Mouse (Mus musculus) liver, embryonic 14.5 days (tissue): ENCODE results near the gene Disc1. TPM values are rescaled to one million over a fixed set of nuclear protein-coding genes. Genes with fewer than 3 reads are reported as not detected.

ENCODE experiments used
- ATAC-seq: fragments of 200-750 bp; cut with Nextera tagmentation; 2 replicates; pipeline ENCODE4 v1.8.0; 2017; ENCODE audit warnings: moderate number of reproducible peaks, mild to moderate bottlenecking, moderate library complexity; ENCODE audit not compliant: insufficient read depth
- DNase-seq, 3 experiments: peaks; one replicate each; pipeline ENCODE4 v3.0.0-alpha.2; 2012 to 2013; ENCODE audit warnings: low read depth in 3 of 3, low spot score in 3 of 3
- H3K27ac ChIP-seq: fragments of 300-500 bp; sonication (generic); 2 replicates; pipeline ENCODE4 v1.5.1; 2014; ENCODE audit warnings: moderate library complexity, mild to moderate bottlenecking, control low read depth, inconsistent platforms
- H3K27me3 ChIP-seq: fragments of 300-500 bp; sonication (generic); 2 replicates; pipeline ENCODE4 v1.6.1; 2014; ENCODE audit warnings: mild to moderate bottlenecking, low read length, moderate library complexity; ENCODE audit not compliant: control insufficient read depth, insufficient read depth
- H3K36me3 ChIP-seq: fragments of 300-500 bp; sonication (generic); replicated peaks from 2 replicates; pipeline ENCODE4 v1.6.1; 2014; ENCODE audit warnings: low read depth; ENCODE audit not compliant: control insufficient read depth, insufficient read depth
- H3K4me1 ChIP-seq, 2 experiments: fragments of 200-500 bp in 1 of 2; fragments of 300-500 bp in 1 of 2; sonication (generic) in 1 of 2; replicated peaks; 2 replicates each; pipeline ENCODE4 v1.6.1; 2012 to 2014; ENCODE audit warnings: antibody characterized with exemption in 1 of 2, inconsistent platforms in 1 of 2, low read length in 1 of 2; ENCODE audit not compliant: control insufficient read depth in 2 of 2, insufficient read depth in 2 of 2
- H3K4me2 ChIP-seq: fragments of 300-500 bp; sonication (generic); 2 replicates; pipeline ENCODE4 v1.6.1; 2014; ENCODE audit warnings: low read depth, mild to moderate bottlenecking, control low read depth, moderate library complexity
- H3K4me3 ChIP-seq, 2 experiments: fragments of 200-500 bp in 1 of 2; fragments of 300-500 bp in 1 of 2; sonication (generic) in 1 of 2; 2 replicates each; pipeline ENCODE4 v1.5.1; 2012 to 2014; ENCODE audit warnings: low read depth in 2 of 2, low read length in 2 of 2, mild to moderate bottlenecking in 2 of 2, control low read depth in 1 of 2, inconsistent platforms in 1 of 2, moderate library complexity in 1 of 2; ENCODE audit not compliant: insufficient read depth in 1 of 2
- H3K9ac ChIP-seq: fragments of 300-500 bp; sonication (generic); replicated peaks from 2 replicates; pipeline ENCODE4 v1.6.1; 2014; ENCODE audit warnings: mild to moderate bottlenecking, control low read depth, moderate library complexity
- H3K9me3 ChIP-seq: fragments of 300-500 bp; sonication (generic); 2 replicates; pipeline ENCODE4 v1.6.1; 2016; ENCODE audit warnings: low read length, mixed read lengths; ENCODE audit not compliant: control insufficient read depth
- CTCF ChIP-seq: IDR thresholded peaks from 2 replicates; pipeline ENCODE4 v1.5.1; 2016; ENCODE audit warnings: antibody characterized with exemption, low read depth, control low read depth
- EP300 ChIP-seq: IDR thresholded peaks from 2 replicates; pipeline ENCODE4 v1.6.1; 2016; ENCODE audit warnings: antibody characterized with exemption, low read depth
- WGBS: fragments of 180-500 bp; shearing (Covaris S2); extraction: QIAGEN DNeasy Blood & Tissue Kit; methylation state at CpG from one replicate; pipeline ENCODE4 v1.1.7; 2014; ENCODE audit not compliant: insufficient replicate concordance; 5-methylcytosine and 5-hydroxymethylcytosine counted together
- polyA plus RNA-seq, 2 experiments: library from polyadenylated mRNA; depleted of rRNA in 1 of 2; stranded (reverse) in 1 of 2; unstranded in 1 of 2; fragments of >200 nt; fragmentation: Nextera tagmentation in 1 of 2; extraction: Ambion mirVana in 1 of 2; gene quantifications; 2 replicates each; pipeline versions ENCODE4 v1.2.1 to v1.2.3; 2012 to 2014

The Disc1 gene
- polyA plus RNA-seq, 2 experiments: 0.11 to 0.17 TPM

DNA sequence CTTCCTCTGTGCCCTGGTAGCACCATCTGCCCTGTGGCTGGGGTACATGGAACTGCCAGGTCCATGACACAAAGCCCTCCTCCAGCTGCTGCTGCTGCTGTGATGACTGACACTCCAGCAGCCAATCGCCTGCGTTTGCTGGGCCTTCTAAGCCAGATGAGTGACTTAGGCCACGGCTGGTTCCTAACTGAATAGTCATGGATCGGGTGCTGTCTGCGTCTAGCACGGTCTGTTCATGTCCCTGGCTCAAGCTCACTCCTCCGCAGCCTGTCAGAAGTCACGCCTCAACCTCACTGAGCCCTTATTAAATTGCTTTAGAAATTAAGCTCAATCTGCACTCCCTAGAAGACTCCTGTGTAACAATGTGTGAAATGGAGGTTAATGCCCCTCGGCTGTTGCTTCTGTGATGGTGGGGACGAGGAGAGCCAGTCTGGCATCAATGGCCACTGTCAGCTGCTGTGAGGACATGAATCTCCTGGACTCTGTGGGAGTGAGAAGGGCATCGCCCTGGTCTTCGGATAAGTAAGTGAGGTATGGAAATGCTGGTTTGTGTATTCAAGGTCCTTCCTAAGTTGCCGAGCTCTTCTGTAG is 146.4 kb downstream of the Disc1 start:
- Histone ChIP-seq H3K36me3 (no peaks in the 10 kb centered on the region), H3K9me3 (no peaks in the 10 kb centered on the region), H3K9ac (no peak overlapping the region), H3K4me1 (peaks cover 0 to 3% of the 10 kb centered on the region in 2 experiments; a peak in 2 of 4 replicates), H3K4me2 (no peak overlapping the region), H3K27me3 (no peaks in the 10 kb centered on the region), H3K4me3 (no peak overlapping the region), H3K27ac (no peak overlapping the region)
- DNase-seq (no peak), ATAC-seq (no peak)
- WGBS: 70% methylated on average over 13 of the region's 13 CpGs
- no peak for TF ChIP-seq CTCF
- TF ChIP-seq EP300: no peak

DNA sequence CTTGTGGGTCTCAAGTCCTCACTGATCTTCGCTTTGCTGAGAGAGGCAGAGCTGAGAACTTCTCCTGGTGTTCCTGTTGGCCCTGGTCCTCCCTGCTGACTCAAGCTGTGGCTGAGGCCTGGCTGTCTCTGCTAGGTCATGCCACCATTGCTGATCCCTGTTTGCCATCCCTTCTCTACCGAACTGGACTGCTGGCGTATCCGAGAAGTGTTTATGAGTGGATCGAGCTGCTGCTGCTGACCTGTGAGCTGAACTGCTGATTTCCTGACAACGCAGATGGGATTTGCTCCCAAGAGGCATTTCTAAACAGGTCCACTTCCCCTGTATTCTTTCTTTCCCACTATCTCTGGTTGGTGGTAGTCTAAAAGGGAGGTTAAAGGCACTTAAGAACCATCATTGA is 147.7 kb downstream of the Disc1 start:
- H3K36me3 ChIP-seq: no peaks in the 10 kb centered on the region
- ATAC-seq (no peak), DNase-seq (no peak)
- WGBS: 72% methylated on average over 6 of the region's 6 CpGs
- H3K4me3 ChIP-seq: no peak overlapping the region
- no peak overlapping the region for H3K27ac ChIP-seq
- H3K4me1 ChIP-seq: peaks cover 0 to 3% of the 10 kb centered on the region in 2 experiments; a peak in 2 of 4 replicates
- TF ChIP-seq EP300 (no peak), CTCF (no peak)
- no peak overlapping the region for H3K9ac ChIP-seq
- no peaks in the 10 kb centered on the region for H3K27me3 ChIP-seq
- no peaks in the 10 kb centered on the region for H3K9me3 ChIP-seq
- H3K4me2 ChIP-seq: no peak overlapping the region

DNA sequence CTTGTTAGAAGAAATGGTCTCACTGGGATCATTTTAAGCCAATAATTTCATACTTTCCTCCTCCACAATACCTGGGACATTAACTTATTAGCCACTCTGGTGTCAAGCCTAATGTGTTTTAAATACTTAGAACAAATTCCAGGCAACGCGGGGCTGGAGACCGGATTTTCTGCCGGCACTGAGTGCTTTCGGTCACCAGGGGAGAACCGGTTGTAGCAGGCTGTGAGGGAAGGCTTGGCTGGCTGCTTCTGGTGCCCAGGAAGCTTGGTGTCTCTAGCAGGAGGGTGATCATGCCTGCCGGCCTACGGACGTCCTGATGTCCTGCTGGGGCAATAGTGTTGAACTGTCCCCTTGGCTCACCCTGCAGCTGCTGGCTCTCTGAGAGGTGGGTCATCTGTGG is 149.0 kb downstream of the Disc1 start:
- no peak for DNase-seq
- no peaks in the 10 kb centered on the region for H3K36me3 ChIP-seq
- peaks cover 0 to 3% of the 10 kb centered on the region in 2 experiments; a peak in 2 of 4 replicates for H3K4me1 ChIP-seq
- H3K4me2 ChIP-seq: no peak overlapping the region
- no peaks in the 10 kb centered on the region for H3K9me3 ChIP-seq
- ATAC-seq: no peak
- TF ChIP-seq EP300 (no peak), CTCF (no peak)
- 76% methylated on average over 9 of the region's 9 CpGs for WGBS
- no peaks in the 10 kb centered on the region for H3K27me3 ChIP-seq
- no peak overlapping the region for H3K4me3 ChIP-seq
- H3K9ac ChIP-seq: no peak overlapping the region
- H3K27ac ChIP-seq: no peak overlapping the region

DNA sequence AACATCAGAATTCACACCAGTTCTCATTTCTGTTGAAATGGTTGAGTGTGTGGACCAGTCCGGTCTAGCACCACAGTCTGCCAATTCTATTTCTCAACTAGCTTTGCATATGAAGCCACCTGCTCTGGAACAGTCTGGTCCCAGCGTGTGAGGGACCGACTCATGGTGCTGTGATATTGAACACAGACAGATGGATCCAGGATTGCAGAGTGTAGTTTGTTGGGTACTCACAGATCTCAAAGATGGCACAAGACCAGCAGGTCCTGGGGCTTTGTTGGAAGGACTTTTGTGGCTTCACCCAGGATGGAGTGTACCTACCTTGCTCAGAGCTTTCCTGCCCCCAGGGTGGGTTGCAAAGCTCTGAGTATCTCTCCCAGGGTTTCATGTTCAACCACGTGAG is 151.6 kb downstream of the Disc1 start:
- Histone ChIP-seq H3K4me2 (no peak overlapping the region), H3K36me3 (no peaks in the 10 kb centered on the region), H3K27ac (no peak overlapping the region), H3K9ac (no peak overlapping the region), H3K27me3 (no peaks in the 10 kb centered on the region), H3K4me1 (no peaks in the 10 kb centered on the region), H3K4me3 (no peak overlapping the region), H3K9me3 (no peaks in the 10 kb centered on the region)
- TF ChIP-seq CTCF: no peak
- 67% methylated on average over 4 of the region's 4 CpGs for WGBS
- DNase-seq (no peak), ATAC-seq (no peak)

DNA sequence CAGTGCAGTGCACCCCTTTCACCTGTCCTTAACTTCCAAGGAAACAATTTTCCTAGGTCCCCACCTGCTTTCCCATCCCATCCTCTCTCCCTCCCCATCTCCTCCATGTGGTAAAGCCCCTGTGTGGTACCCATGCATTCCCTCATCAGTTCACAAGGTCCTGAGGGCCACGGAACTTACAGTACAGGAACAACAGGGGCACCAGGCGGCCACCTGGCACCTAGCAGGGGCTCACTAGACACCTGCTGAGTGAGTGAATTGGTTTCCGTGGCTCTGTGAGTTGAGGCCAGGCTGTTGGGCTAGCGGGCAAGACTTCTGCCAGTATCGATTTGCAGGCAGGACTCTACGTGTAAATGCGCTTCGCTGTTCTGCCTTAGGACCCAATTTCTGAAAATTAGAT is 152.4 kb downstream of the Disc1 start:
- H3K4me1 ChIP-seq: no peaks in the 10 kb centered on the region
- no peak overlapping the region for H3K4me3 ChIP-seq
- ATAC-seq (no peak), DNase-seq (no peak)
- H3K9me3 ChIP-seq: no peaks in the 10 kb centered on the region
- no peak overlapping the region for H3K4me2 ChIP-seq
- H3K36me3 ChIP-seq: no peaks in the 10 kb centered on the region
- no peak overlapping the region for H3K9ac ChIP-seq
- 64% methylated on average over 8 of the region's 8 CpGs for WGBS
- H3K27me3 ChIP-seq: no peaks in the 10 kb centered on the region
- no peak for TF ChIP-seq EP300
- no peak overlapping the region for H3K27ac ChIP-seq
